Mouse (Mus musculus) liver, embryonic 12.5 days (tissue): ENCODE results near the gene Cradd. TPM values are rescaled to one million over a fixed set of nuclear protein-coding genes. Genes with fewer than 3 reads are reported as not detected.

Source experiments
- ATAC-seq: fragments of 200-750 bp; cut with Nextera tagmentation; 2 replicates; pipeline ENCODE4 v1.8.0; 2017; ENCODE audit warnings: moderate number of reproducible peaks, mild to moderate bottlenecking, moderate library complexity
- H3K27ac ChIP-seq: fragments of 300-500 bp; sonication (generic); 2 replicates; pipeline ENCODE4 v1.5.1; 2016; ENCODE audit warnings: mild to moderate bottlenecking
- H3K27me3 ChIP-seq: fragments of 300-500 bp; sonication (generic); replicated peaks from 2 replicates; pipeline ENCODE4 v1.6.1; 2016; ENCODE audit warnings: mild to moderate bottlenecking, moderate library complexity
- H3K36me3 ChIP-seq: fragments of 300-500 bp; sonication (generic); 2 replicates; pipeline ENCODE4 v1.6.1; 2016; ENCODE audit warnings: mild to moderate bottlenecking, moderate library complexity
- H3K4me1 ChIP-seq: fragments of 300-500 bp; sonication (generic); 2 replicates; pipeline ENCODE4 v1.6.1; 2016
- H3K4me2 ChIP-seq: fragments of 300-500 bp; sonication (generic); 2 replicates; pipeline ENCODE4 v1.6.1; 2016; ENCODE audit warnings: mild to moderate bottlenecking, moderate library complexity
- H3K4me3 ChIP-seq: fragments of 300-500 bp; sonication (generic); 2 replicates; pipeline ENCODE4 v1.5.1; 2016; ENCODE audit warnings: mild to moderate bottlenecking, moderate library complexity
- H3K9ac ChIP-seq: fragments of 300-500 bp; sonication (generic); 2 replicates; pipeline ENCODE4 v1.6.1; 2016; ENCODE audit warnings: mild to moderate bottlenecking, moderate library complexity
- H3K9me3 ChIP-seq: fragments of 300-500 bp; sonication (generic); replicated peaks from 2 replicates; pipeline ENCODE4 v1.6.1; 2016; ENCODE audit warnings: mild to moderate bottlenecking, moderate library complexity
- WGBS: fragments of 180-500 bp; shearing (Covaris S2); methylation state at CpG from one replicate; pipeline ENCODE4 v1.1.7; 2016; ENCODE audit not compliant: insufficient replicate concordance; 5-methylcytosine and 5-hydroxymethylcytosine counted together
- polyA plus RNA-seq: library from polyadenylated mRNA; unstranded; fragments of >200 nt; fragmentation: Nextera tagmentation; extraction: Ambion mirVana; gene quantifications from 2 replicates; pipeline ENCODE4 v1.2.1, GENCODE M21; 2016

Gene Cradd
- polyA plus RNA-seq, 1 experiment from 2014 or later, result 5.0 TPM

- no peak overlapping the region for H3K4me2 ChIP-seq
- H3K36me3 ChIP-seq, result no peaks in the 10 kb centered on the region
- peaks cover 18% of the 10 kb centered on the region for H3K4me1 ChIP-seq
- ATAC-seq, result no peak
- H3K27me3 ChIP-seq, result no peaks in the 10 kb centered on the region
- WGBS, result 70% methylated on average over 6 of the region's 6 CpGs
- H3K9ac ChIP-seq, result no peak overlapping the region
- H3K27ac ChIP-seq, result no peak overlapping the region
- H3K9me3 ChIP-seq, result no peaks in the 10 kb centered on the region
- no peak overlapping the region for H3K4me3 ChIP-seq
Observed at GRCm38 (mm10) chr10:95281466-95281990, 42.4 kb downstream of the Cradd start.

- Histone ChIP-seq H3K36me3 (no peaks in the 10 kb centered on the region), H3K9me3 (no peaks in the 10 kb centered on the region), H3K4me2 (no peak overlapping the region), H3K27ac (no peak overlapping the region), H3K4me3 (no peak overlapping the region), H3K9ac (no peak overlapping the region), H3K27me3 (no peaks in the 10 kb centered on the region), H3K4me1 (peaks cover 20% of the 10 kb centered on the region)
- 87% methylated on average over 3 of the region's 3 CpGs for WGBS
- ATAC-seq, result no peak
Observed at GRCm38 (mm10) chr10:95280327-95280726, 43.6 kb downstream of the Cradd start.

GRCm38 (mm10) chr10:95279459-95279858, 44.5 kb downstream of the Cradd start:
- Histone ChIP-seq H3K27me3 (no peaks in the 10 kb centered on the region), H3K27ac (no peak overlapping the region), H3K9me3 (no peaks in the 10 kb centered on the region), H3K9ac (no peak overlapping the region), H3K4me1 (peaks cover 20% of the 10 kb centered on the region), H3K4me3 (no peak overlapping the region), H3K4me2 (no peak overlapping the region), H3K36me3 (no peaks in the 10 kb centered on the region)
- no peak for ATAC-seq
- 74% methylated on average over 1 of the region's 1 CpGs for WGBS

- H3K27ac ChIP-seq, result no peak overlapping the region
- no peaks in the 10 kb centered on the region for H3K9me3 ChIP-seq
- no peak overlapping the region for H3K4me3 ChIP-seq
- H3K4me1 ChIP-seq, result peaks cover 8% of the 10 kb centered on the region
- no peaks in the 10 kb centered on the region for H3K27me3 ChIP-seq
- 68% methylated on average over 11 of the region's 11 CpGs for WGBS
- ATAC-seq, result no peak
- H3K9ac ChIP-seq, result no peak overlapping the region
- H3K4me2 ChIP-seq, result no peak overlapping the region
- H3K36me3 ChIP-seq, result no peaks in the 10 kb centered on the region
Observed at GRCm38 (mm10) chr10:95278085-95278484, 45.8 kb downstream of the Cradd start.

GRCm38 (mm10) chr10:95275488-95275887, 48.4 kb downstream of the Cradd start:
- no peak overlapping the region for H3K9ac ChIP-seq
- H3K27ac ChIP-seq, result no peak overlapping the region
- 84% methylated on average over 9 of the region's 9 CpGs for WGBS
- H3K4me2 ChIP-seq, result no peak overlapping the region
- no peak overlapping the region for H3K4me3 ChIP-seq
- H3K36me3 ChIP-seq, result no peaks in the 10 kb centered on the region
- 0 out of 2 replicates have a peak, but pooled peaks cover 6% of the 10 kb centered on the region for H3K4me1 ChIP-seq
- no peaks in the 10 kb centered on the region for H3K9me3 ChIP-seq
- no peak for ATAC-seq
- H3K27me3 ChIP-seq, result no peaks in the 10 kb centered on the region

GRCm38 (mm10) chr10:95273226-95273625, 50.7 kb downstream of the Cradd start:
- 86% methylated on average over 13 of the region's 13 CpGs for WGBS
- Histone ChIP-seq H3K4me1 (0 out of 2 replicates have a peak, but pooled peaks cover 6% of the 10 kb centered on the region), H3K4me2 (no peak overlapping the region), H3K27me3 (no peaks in the 10 kb centered on the region), H3K36me3 (no peaks in the 10 kb centered on the region), H3K9me3 (no peaks in the 10 kb centered on the region), H3K4me3 (no peak overlapping the region), H3K27ac (no peak overlapping the region), H3K9ac (no peak overlapping the region)
- ATAC-seq, result no peak

GRCm38 (mm10) chr10:95269151-95269550, 54.8 kb downstream of the Cradd start:
- Histone ChIP-seq H3K9ac (no peak overlapping the region), H3K9me3 (no peaks in the 10 kb centered on the region), H3K27me3 (peaks cover 34% of the 10 kb centered on the region), H3K4me2 (no peak overlapping the region), H3K4me1 (peaks cover 28% of the 10 kb centered on the region), H3K27ac (no peak overlapping the region), H3K4me3 (no peak overlapping the region), H3K36me3 (no peaks in the 10 kb centered on the region)
- no peak for ATAC-seq
- WGBS, result 78% methylated on average over 7 of the region's 7 CpGs

GRCm38 (mm10) chr10:95268366-95268765, 55.6 kb downstream of the Cradd start:
- no peaks in the 10 kb centered on the region for H3K9me3 ChIP-seq
- H3K36me3 ChIP-seq, result no peaks in the 10 kb centered on the region
- H3K4me2 ChIP-seq, result no peak overlapping the region
- H3K9ac ChIP-seq, result no peak overlapping the region
- ATAC-seq, result no peak
- H3K27ac ChIP-seq, result no peak overlapping the region
- peaks cover 39% of the 10 kb centered on the region for H3K27me3 ChIP-seq
- 67% methylated on average over 5 of the region's 5 CpGs for WGBS
- no peak overlapping the region for H3K4me3 ChIP-seq
- H3K4me1 ChIP-seq, result peaks cover 29% of the 10 kb centered on the region

- Histone ChIP-seq H3K4me3 (no peak overlapping the region), H3K27ac (no peak overlapping the region), H3K9me3 (no peaks in the 10 kb centered on the region), H3K9ac (no peak overlapping the region), H3K4me2 (no peak overlapping the region), H3K36me3 (no peaks in the 10 kb centered on the region), H3K27me3 (peaks cover 50% of the 10 kb centered on the region), H3K4me1 (peaks cover 36% of the 10 kb centered on the region)
- no peak for ATAC-seq
- 36% methylated on average over 5 of the region's 5 CpGs for WGBS
Observed at GRCm38 (mm10) chr10:95266983-95267382, 57.0 kb downstream of the Cradd start.

- no peak for ATAC-seq
- Histone ChIP-seq H3K4me3 (no peak overlapping the region), H3K36me3 (no peaks in the 10 kb centered on the region), H3K27ac (no peak overlapping the region), H3K9ac (no peak overlapping the region), H3K4me2 (0 out of 2 replicates have a peak overlapping the region, but pooled peaks have one; percentile 8), H3K9me3 (no peaks in the 10 kb centered on the region), H3K27me3 (peaks cover 50% of the 10 kb centered on the region), H3K4me1 (peaks cover 36% of the 10 kb centered on the region)
- 56% methylated on average over 10 of the region's 10 CpGs for WGBS
Observed at GRCm38 (mm10) chr10:95266041-95266762, 57.7 kb downstream of the Cradd start.

- Histone ChIP-seq H3K36me3 (no peaks in the 10 kb centered on the region), H3K27ac (no peak overlapping the region), H3K4me2 (peak overlapping the region; percentile 66), H3K9me3 (no peaks in the 10 kb centered on the region), H3K9ac (no peak overlapping the region), H3K4me1 (peaks cover 36% of the 10 kb centered on the region), H3K27me3 (peaks cover 50% of the 10 kb centered on the region), H3K4me3 (peak overlapping the region; percentile 44)
- 48% methylated on average over 4 of the region's 4 CpGs for WGBS
- no peak for ATAC-seq
Observed at GRCm38 (mm10) chr10:95265576-95265975, 58.4 kb downstream of the Cradd start.

- Histone ChIP-seq H3K9ac (peak overlapping the region; percentile 40), H3K27ac (no peak overlapping the region), H3K4me2 (peak overlapping the region; percentile 66), H3K9me3 (no peaks in the 10 kb centered on the region), H3K27me3 (peaks cover 50% of the 10 kb centered on the region), H3K4me3 (peak overlapping the region; percentile 44), H3K4me1 (peaks cover 36% of the 10 kb centered on the region), H3K36me3 (no peaks in the 10 kb centered on the region)
- 5% methylated on average over 37 of the region's 37 CpGs for WGBS
- peak; percentile 63 for ATAC-seq
Observed at GRCm38 (mm10) chr10:95264485-95265321, 59.2 kb downstream of the Cradd start.
